Mouse (Mus musculus) embryonic facial prominence, embryonic 12.5 days (tissue): ENCODE data around the gene Olfr193. TPM values are rescaled to one million over a fixed set of nuclear protein-coding genes. Genes with fewer than 3 reads are reported as not detected.
"Not testable (repeated sequence)": the region's sequence is repeated elsewhere in the genome, so short reads cannot be mapped to it uniquely, and the experiment has no call there.

Experiments used
- ATAC-seq: fragments of 200-750 bp; cut with Nextera tagmentation; 2 replicates; pipeline ENCODE4 v1.8.0; 2017; ENCODE audit not compliant: insufficient number of reproducible peaks, insufficient read depth, low FRiP score, low TSS enrichment
- H3K27ac ChIP-seq: fragments of 300-500 bp; sonication (generic); 2 replicates; pipeline ENCODE4 v1.5.1; 2016; ENCODE audit warnings: mild to moderate bottlenecking
- H3K27me3 ChIP-seq: fragments of 300-500 bp; sonication (generic); 2 replicates; pipeline ENCODE4 v1.6.1; 2016; ENCODE audit warnings: mild to moderate bottlenecking, moderate library complexity
- H3K36me3 ChIP-seq: fragments of 300-500 bp; sonication (generic); 2 replicates; pipeline ENCODE4 v1.6.1; 2016; ENCODE audit warnings: mild to moderate bottlenecking
- H3K4me1 ChIP-seq: fragments of 300-500 bp; sonication (generic); 2 replicates; pipeline ENCODE4 v1.6.1; 2016
- H3K4me2 ChIP-seq: fragments of 300-500 bp; sonication (generic); replicated peaks from 2 replicates; pipeline ENCODE4 v1.6.1; 2016; ENCODE audit warnings: mild to moderate bottlenecking, moderate library complexity
- H3K4me3 ChIP-seq: fragments of 300-500 bp; sonication (generic); 2 replicates; pipeline ENCODE4 v1.5.1; 2016; ENCODE audit warnings: mild to moderate bottlenecking
- H3K9ac ChIP-seq: fragments of 300-500 bp; sonication (generic); 2 replicates; pipeline ENCODE4 v1.6.1; 2016; ENCODE audit warnings: mild to moderate bottlenecking, moderate library complexity
- H3K9me3 ChIP-seq: fragments of 300-500 bp; sonication (generic); 2 replicates; pipeline ENCODE4 v1.6.1; 2016; ENCODE audit warnings: mild to moderate bottlenecking, moderate library complexity
- WGBS: fragments of 180-500 bp; shearing (Covaris S2); methylation state at CpG from one replicate; pipeline ENCODE4 v1.1.7; 2016; 5-methylcytosine and 5-hydroxymethylcytosine counted together
- polyA plus RNA-seq: library from polyadenylated mRNA; unstranded; fragments of >200 nt; fragmentation: Nextera tagmentation; extraction: Ambion mirVana; gene quantifications from 2 replicates; pipeline ENCODE4 v1.2.1, GENCODE M21; 2016

The Olfr193 gene
- polyA plus RNA-seq, 1 experiment from 2014 or later = not detected

DNA sequence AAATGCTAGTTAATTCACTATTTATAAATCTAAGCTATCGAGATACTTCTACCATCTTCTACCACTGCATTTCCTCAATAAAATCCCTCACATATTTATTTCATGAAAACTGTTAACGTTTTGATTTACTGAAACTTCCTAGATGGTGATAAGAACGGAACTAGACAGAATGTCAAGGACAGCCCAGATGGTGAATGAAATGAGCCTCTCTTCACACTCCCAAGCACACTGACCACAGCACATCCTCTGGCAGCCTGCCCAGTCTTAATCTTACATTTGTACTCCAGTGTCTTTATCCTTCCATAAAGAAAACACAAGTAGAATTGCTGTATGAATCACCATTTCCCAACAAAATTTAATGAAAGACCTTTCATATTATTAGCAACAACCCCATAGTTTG, 49.3 kb downstream of the Olfr193 start:
- not testable (repeated sequence) for H3K27me3 ChIP-seq, H3K9ac ChIP-seq, H3K36me3 ChIP-seq, H3K4me2 ChIP-seq, H3K4me3 ChIP-seq, ATAC-seq, H3K27ac ChIP-seq, H3K4me1 ChIP-seq, H3K9me3 ChIP-seq
- 70% methylated on average over 3 of the region's 3 CpGs for WGBS

Other genes with a start within 250 kb of the Olfr193 start
- not detected in 2 replicates for gene Olfr177, start 237.1 kb downstream of the Olfr193 start, polyA plus RNA-seq
- not detected in 2 replicates for gene Olfr178, start 219.8 kb downstream of the Olfr193 start, polyA plus RNA-seq
- gene Olfr181, start 183.1 kb downstream of the Olfr193 start, polyA plus RNA-seq = not detected in 2 replicates
- not detected in 2 replicates for gene Olfr180, start 182.5 kb downstream of the Olfr193 start, polyA plus RNA-seq
- gene Olfr183, start 116.5 kb downstream of the Olfr193 start, polyA plus RNA-seq = not detected in 2 replicates
- not detected in 2 replicates for gene Olfr186, start 81.6 kb downstream of the Olfr193 start, polyA plus RNA-seq
- gene Olfr187, start 72.1 kb downstream of the Olfr193 start, polyA plus RNA-seq = not detected in 2 replicates
- gene Olfr190, start 33.9 kb downstream of the Olfr193 start, polyA plus RNA-seq = not detected in 2 replicates
- gene Olfr191, start 22.1 kb downstream of the Olfr193 start, polyA plus RNA-seq = not detected in 2 replicates
- gene Olfr194, start 9.2 kb upstream of the Olfr193 start, polyA plus RNA-seq = not detected in 2 replicates
- not detected in 2 replicates for gene Olfr195, start 35.2 kb upstream of the Olfr193 start, polyA plus RNA-seq
- gene Olfr196, start 58.6 kb upstream of the Olfr193 start, polyA plus RNA-seq = not detected in 2 replicates
- not detected in 2 replicates for gene Olfr198, start 91.7 kb upstream of the Olfr193 start, polyA plus RNA-seq
- gene Olfr199, start 107.9 kb upstream of the Olfr193 start, polyA plus RNA-seq = not detected in 2 replicates
- gene Olfr201, start 160.8 kb upstream of the Olfr193 start, polyA plus RNA-seq = not detected in 2 replicates
- not detected in 2 replicates for gene Olfr202, start 174.9 kb upstream of the Olfr193 start, polyA plus RNA-seq
- gene Olfr203, start 187.0 kb upstream of the Olfr193 start, polyA plus RNA-seq = not detected in 2 replicates
- gene Olfr204, start 206.4 kb upstream of the Olfr193 start, polyA plus RNA-seq = not detected in 2 replicates
- gene Olfr205, start 219.3 kb upstream of the Olfr193 start, polyA plus RNA-seq = not detected in 2 replicates
- gene Olfr206, start 237.4 kb upstream of the Olfr193 start, polyA plus RNA-seq = not detected in 2 replicates